Mouse (Mus musculus) small intestine, adult 2 months (tissue): ENCODE measurements around the gene Frmd8.

Experiments
- CTCF ChIP-seq: fragments of 200-500 bp; IDR thresholded peaks from 2 replicates; pipeline ENCODE4 v1.5.1; 2012; ENCODE audit warnings: low read depth, mild to moderate bottlenecking, control low read depth, inconsistent platforms, low read length, moderate library complexity, mixed read lengths; ENCODE audit not compliant: insufficient replicate concordance, insufficient read length; ENCODE audit errors: extremely low read depth
- POLR2A ChIP-seq: fragments of 200-500 bp; IDR thresholded peaks from 2 replicates; pipeline ENCODE4 v1.6.1; 2012; ENCODE audit warnings: low read depth, mild to moderate bottlenecking, control low read depth, inconsistent platforms, low read length, moderate library complexity

DNA sequence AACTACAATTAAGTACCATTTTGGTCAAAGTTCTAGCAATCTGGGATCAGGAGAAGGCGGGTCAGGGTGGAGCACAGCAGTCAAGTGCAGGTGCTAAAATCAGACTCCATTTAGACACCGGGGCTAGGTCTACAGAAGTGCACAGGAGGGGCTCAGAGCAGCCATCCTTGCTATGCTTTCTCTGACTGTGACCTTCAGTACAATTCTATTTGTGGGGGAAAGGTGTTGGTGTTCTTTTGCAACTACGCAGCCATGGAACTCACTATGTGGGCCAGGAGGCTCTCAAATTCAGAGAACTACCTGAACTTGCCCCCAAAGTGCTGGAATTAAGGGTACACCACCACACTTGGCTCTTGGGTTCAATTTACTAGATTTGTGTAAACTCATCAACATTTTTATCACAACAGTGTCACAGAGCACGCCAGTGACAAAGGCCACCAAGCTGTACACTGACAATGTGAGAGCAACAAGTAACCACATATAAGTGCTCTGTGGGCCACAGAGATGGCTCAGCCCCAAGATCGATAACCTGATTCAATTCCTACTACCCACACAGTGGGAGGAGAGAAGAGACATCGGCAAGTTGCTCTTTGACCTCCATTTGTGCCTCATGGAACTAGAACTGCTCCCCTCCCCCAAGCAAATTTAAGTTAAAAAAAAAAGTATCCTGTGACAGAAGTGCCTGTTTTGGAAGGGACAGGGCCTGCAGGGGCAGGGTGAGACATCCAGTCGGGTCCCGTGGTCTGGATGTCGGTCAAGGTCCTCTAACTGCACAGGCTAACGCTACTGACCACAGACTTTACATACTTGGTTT, 41.6 kb downstream of the Frmd8 start:
- TF ChIP-seq CTCF (no peak), POLR2A (no peak)
